Mouse (Mus musculus): ENCODE data around the gene Prl2c3.
"Not testable (repeated sequence)": the region's sequence is repeated elsewhere in the genome, so short reads cannot be mapped to it uniquely, and the experiment has no call there.

Gene Prl2c3

GRCm38 (mm10) chr13:12799979-12800378 lies at the start of gene Prl2c3:
Gene Prl2c3, minus strand, starts transcription at chr13:12800079.
- DNase-seq: not testable (repeated sequence)

GRCm38 (mm10) chr13:12848254-12848653 lies 48.4 kb upstream of the Prl2c3 start:
- not testable (repeated sequence) for DNase-seq

- not testable (repeated sequence) for DNase-seq
Measured at GRCm38 (mm10) chr13:12844701-12845100, 44.8 kb upstream of the Prl2c3 start.

GRCm38 (mm10) chr13:12837546-12837945 lies 37.7 kb upstream of the Prl2c3 start:
- DNase-seq: not testable (repeated sequence)

- DNase-seq: no peak
Measured at GRCm38 (mm10) chr13:12831769-12832168, 31.9 kb upstream of the Prl2c3 start.

- no peak for DNase-seq
Measured at GRCm38 (mm10) chr13:12829031-12829430, 29.2 kb upstream of the Prl2c3 start.

GRCm38 (mm10) chr13:12824500-12825176 lies 24.8 kb upstream of the Prl2c3 start:
- DNase-seq: not testable (repeated sequence)

- DNase-seq: not testable (repeated sequence)
Measured at GRCm38 (mm10) chr13:12813734-12814424, 14.0 kb upstream of the Prl2c3 start.

- DNase-seq: no peak
Measured at GRCm38 (mm10) chr13:12809591-12809990, 9.7 kb upstream of the Prl2c3 start.

- DNase-seq: not testable (repeated sequence)
Measured at GRCm38 (mm10) chr13:12808793-12809512, 9.1 kb upstream of the Prl2c3 start.

GRCm38 (mm10) chr13:12806496-12806895 lies 6.6 kb upstream of the Prl2c3 start:
- not testable (repeated sequence) for DNase-seq

GRCm38 (mm10) chr13:12769442-12770091 lies 30.3 kb downstream of the Prl2c3 start:
- DNase-seq: not testable (repeated sequence)
